Mouse (Mus musculus): ENCODE results near the gene Nanos2.

Gene Nanos2

DNA sequence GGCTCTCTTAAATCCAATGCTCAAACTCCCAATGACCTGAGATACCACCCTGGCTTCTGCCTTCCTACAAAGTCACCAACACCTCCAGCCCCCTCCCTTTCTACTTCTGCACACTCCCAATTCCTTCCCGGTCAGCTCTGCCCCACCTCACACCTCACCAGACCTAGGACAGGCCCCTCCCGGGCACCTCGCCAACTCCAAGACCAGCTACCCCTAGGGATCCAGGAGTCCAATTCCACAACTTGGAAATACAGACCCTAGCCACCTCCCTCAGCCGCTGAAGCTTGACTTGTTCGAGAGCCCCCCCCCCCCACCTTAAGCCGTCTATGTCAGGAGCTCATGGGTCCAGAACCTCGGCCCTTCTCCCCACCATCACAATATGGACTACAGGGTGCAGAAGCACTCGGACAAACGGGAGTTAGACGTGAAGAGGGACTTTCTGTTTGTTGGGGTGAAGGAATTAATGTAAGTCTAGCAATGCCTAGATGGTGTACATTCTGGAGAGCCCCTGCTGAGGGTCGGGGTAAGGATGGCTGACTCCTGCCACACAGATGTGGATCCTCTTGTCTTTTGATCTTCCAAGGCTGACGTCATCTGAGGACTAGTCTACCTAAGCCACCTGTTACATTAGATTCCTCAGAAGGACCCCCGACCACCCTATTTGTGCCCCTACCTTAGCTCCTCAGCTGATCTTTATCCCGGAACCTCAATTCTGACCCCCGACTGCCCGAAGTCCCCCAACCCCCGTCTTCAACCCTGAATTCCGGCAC, 35.2 kb downstream of the Nanos2 start:
- DNase-seq: peak in 1 of 2 experiments; percentile 42

DNA sequence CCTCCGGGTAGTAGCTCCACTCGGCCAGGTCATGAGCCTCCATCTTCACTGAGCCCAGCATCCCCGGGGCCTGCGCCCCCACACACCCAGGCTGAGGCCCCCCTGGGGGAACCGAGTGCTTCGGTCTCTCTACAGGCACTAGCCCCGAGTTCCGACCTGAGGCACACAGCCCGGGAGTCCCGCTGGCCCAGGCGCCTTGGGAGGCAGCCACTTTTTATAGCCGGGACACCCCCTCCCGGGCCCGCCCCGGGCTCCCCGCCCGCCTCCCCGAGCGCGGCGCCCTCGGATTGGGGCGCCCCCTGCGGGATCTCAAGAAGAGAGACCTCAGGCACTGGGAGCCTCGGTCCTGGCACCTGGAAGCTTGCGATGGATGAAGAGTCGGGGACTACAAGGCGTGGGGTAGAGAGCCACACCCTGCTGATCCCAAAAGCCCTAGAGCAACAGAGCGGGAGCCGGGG, 36.2 kb downstream of the Nanos2 start, which contains the start of gene Foxa3:
Foxa3 (minus strand) TSS at position 182 of the 458 bp plus-strand sequence.
- DNase-seq: peak; percentile 43 to 67

DNA sequence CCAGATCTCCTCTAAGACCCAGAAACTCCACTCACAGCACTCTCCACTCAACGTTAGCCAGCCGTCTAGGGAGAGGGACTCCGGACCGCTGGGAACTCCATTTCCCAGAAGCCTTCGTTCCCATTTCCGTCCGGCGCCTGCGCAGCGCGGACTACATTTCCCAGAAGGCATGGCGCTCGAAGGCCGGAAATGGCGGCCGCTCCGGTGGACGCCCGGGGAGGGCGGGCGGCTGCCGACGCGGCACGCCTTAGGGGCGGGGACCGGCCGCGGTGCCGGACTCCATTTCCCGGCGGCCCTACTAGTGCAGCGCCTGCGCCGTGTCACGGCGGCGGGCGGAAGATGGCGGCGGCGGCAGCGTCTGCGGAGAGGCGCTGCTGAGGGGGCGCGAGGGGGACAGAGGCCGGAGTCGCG, 36.9 kb downstream of the Nanos2 start, which contains the start of gene Sympk:
Sympk (plus strand) TSS at position 282 of the 411 bp plus-strand sequence.
- peak; percentile 95 to 97 for DNase-seq

DNA sequence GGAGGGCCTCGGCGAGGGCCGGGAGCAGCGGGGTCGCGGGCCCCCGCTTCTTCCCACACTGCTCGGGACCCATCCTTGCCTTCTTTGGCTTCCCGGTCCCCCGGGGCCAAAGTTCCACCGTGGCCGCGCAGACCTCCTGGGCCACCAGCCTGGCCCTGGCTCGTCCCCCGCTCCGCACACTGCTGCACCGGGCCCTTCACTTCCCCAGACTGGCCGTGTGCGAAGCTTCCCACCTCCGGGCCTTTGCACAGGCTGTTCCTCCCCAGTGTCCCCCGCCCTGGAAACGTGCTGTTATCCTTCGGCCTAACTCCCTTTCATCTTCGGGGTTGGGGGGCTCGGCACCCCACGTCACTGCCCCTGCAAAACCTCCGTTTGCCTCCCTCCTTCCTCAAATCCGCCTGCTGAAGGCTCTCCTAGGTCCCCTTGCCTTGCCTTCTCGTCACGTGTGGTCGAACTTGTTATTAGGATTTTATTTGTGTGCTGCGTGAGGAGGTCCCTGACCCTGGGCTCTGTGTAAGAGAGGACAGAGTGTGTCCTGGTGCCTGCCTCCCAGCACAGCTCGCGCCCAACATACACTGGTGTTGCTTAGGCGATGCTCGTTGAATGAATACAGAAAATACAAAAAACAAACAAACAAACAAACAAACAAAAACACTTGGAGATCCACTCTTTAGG, 37.5 kb downstream of the Nanos2 start:
- peak; percentile 45 to 61 for DNase-seq

DNA sequence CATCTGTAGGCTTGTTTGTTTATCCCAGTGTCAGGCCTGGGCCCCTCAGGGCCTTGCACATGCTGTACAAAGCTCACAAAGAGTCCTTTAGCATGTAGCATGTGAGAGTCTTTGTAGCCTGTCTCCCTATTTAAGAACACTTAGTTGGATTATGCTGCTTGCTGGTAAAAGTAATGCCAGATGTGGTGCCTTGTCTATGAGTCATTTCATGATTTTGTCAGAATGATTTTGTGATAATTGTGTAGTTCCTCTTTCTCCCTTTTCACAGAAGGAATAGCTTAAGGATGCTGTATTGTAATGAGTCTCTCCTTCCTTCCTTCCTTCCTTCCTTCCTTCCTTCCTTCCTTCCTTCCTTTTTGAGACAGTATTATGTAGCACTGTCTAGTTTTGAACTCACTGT, 40.9 kb downstream of the Nanos2 start:
- no peak for DNase-seq

DNA sequence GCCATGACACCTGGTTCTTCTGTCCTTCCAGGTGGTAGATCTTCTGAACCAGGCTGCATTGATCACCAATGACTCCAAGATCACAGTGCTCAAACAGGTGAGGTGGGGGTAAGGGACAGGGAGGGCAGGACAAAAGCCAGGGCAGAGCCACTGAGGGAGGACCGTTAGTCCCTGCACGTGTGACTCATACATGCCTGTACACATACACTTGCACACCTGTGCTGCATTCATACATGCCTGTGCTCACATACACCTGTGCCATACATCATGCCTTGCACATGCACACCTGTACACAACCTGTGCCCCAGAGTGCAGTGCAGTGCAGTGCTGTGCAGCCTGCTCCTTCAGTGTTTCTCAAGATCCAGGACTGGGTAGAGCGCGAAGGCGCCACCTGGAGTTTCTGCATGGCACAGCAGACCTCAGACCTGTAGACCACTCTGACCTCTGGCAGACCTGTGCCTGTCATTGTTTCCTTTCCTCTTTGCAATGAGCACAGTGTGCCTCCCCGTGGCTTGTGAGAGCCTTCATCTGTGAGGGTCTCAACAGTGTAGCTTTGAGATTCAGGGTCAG, 42.0 kb downstream of the Nanos2 start:
- DNase-seq: peak; percentile 77 to 83

DNA sequence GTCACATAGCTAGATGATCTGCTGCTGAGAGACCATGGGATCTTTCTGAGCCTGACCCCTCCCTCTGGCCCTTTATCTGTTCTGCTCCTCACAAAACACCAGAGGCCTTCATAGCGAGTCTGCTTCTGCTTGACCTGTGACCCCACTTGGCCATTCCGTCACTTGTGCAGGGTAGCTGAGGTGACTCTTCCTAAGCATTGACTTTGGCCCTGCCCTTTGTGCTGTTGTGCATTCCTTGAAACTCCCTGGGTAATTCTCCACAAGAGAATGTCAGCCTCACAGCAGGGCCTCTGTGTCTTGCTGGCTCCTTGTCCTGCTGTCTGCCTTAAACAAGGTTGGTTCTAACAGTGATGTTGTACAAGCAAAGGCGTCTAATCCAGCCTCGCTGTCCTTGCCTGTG, 44.4 kb downstream of the Nanos2 start:
- no peak for DNase-seq

All from kidney, postnatal 4 days (tissue).